Mouse (Mus musculus): ENCODE measurements around the gene Abi1.
A peak's percentile ranks its signal among the peaks of the same experiment; 100 is the strongest.

- peak; percentile 29; the same call in 1 of the 2 replicates for TF ChIP-seq CTCF (IDR thresholded peaks at IDR 0.05; ENCODE audit: borderline replicate concordance, control insufficient read depth, extremely low read depth, insufficient read depth, low read length, poor library complexity)
- peak; percentile 81 for TF ChIP-seq POLR2A (IDR thresholded peaks at IDR 0.05; ENCODE audit: control insufficient read depth, extremely low read depth, insufficient read depth, low read length, poor library complexity)
These were observed 144.5 kb downstream of the Abi1 start, which contains the start of gene Pdss1 for GRCm38 (mm10) chr2:22895282-22896273.
